Mouse (Mus musculus) WW6 (cell line): ENCODE measurements around the gene Cnr2.
A peak's percentile ranks its signal among the peaks of the same experiment; 100 is the strongest.

Source experiments
- DNase-seq: peaks from one replicate; pipeline ENCODE4 v3.0.0-alpha.2; 2013; ENCODE audit warnings: low read depth, low spot score

Gene Cnr2

DNA sequence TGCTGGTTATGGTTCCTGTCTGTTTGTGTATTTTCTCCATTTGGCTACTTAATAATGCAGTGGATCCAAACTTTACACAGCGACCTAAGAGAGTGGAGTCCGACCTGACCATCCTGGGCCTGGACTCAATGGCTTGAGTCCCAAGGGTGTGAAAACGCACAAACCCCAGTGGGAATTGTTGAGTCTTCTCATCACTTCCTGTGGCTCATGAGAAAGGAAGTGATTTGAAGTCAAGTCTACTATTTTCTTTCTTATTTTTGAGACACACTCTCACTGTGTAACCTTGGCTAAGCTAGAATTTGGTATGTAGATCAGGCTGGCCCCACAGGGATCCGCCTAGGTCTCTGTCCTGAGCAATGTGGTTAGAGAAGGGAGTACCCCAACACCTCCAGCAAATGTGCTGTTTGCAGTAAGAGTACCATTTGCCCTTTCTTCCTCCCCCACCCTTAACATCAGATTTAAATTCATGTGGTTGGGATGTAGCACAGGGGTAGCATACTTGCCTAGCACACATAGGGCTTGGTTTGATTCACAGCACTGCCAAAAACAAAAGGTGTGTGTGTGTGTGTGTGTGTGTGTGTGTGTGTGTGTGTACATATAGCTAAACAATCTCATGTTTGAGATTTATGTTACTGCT lies 7.5 kb downstream of the Cnr2 start:
- DNase-seq = no peak

DNA sequence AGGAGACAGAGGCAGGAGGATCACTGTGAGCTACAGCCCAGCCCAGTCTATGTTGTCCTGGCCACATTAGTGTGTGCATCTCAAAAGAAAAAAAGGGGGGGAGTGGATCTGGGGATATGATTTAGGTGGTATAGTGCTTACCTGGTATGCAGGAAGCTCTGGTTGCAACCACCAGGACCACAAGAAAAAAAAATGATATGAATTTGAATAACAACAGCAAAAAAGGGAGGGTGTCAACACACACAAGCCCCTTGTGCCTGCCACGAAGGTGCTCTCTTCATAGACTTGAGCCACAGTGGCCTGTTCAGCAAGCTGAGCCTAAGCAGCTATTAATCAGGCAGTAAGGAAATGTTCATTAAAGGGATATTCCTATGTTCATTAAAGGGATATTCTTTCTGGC lies 9.6 kb downstream of the Cnr2 start:
- DNase-seq = no peak

- no peak for DNase-seq
Observed at GRCm38 (mm10) chr4:135906633-135907032, 11.4 kb downstream of the Cnr2 start.

DNA sequence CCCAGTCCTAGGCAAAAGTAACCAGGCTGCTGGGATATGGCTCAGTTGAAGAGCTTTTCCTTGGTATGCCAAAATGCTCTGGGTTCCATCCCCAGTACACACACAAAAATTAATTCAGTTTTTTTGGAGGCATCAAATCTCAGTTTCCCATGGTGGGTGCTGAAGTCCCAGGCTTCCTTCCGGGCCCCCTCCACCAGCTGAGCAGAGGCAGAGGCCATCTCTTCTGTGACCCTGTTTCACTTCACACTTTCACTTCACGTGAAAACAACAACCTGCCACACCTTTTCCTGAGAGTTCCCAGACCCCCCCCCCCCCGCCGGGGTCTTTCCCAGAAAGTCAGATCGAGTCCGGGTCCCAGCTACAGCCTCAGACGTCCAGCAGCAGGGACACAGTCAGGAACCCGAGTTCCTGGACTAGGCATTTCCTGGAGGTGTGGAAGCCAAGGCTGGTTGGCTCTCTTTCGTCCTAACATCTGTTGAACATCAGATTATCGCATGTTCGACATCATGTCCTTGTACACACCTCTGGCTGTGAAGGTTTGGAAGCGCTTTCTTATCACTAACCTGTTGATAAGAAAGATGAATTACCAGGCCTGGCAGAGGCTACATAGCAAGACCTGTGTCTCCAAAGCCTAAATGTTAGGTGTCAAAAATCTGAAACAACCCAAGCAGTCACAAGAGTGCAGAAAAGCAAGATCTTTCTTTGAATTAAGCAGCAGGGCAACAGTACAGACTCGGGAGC lies 14.3 kb downstream of the Cnr2 start:
- no peak for DNase-seq

DNA sequence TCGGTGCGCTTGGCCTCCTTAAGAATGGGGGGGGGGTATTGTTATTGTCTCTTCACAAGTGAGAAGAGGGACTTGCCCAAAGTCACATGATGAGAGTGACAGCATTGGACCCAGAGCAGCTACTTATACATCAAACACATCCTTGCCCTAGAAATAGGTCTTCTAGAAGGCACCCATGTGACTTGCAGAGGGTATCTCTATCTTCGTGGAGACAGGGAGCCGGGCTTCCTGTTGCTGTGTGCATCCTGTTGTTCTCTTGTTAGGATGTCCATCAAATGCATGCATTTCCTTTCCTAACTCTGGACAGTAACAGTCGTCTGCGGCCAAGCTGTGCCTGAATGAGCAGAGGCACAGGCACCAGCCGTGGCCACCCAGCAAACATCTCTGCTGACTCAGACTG lies 16.3 kb downstream of the Cnr2 start:
- no peak for DNase-seq

DNA sequence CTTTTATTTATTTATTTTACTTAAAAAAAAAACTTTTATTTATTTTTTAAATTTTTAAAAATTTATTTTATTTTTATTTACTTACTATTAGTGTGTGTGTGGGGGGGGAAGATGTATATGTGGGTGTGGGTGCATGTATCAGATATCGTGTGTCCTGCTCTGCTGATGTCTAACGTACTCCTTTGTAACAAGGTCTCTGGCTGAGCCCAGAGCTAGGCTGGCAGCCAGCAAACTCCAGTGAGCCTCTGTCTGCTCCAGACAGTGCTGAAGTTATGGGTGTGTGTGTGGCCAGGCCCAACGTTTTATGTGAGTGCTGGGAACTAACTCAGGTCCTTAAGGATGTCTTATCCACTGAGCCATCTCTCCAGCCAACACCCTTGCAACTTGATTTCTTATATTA lies 17.0 kb downstream of the Cnr2 start:
- no peak for DNase-seq

GRCm38 (mm10) chr4:135912835-135913234 lies 17.6 kb downstream of the Cnr2 start:
- DNase-seq = no peak

- DNase-seq = no peak
Observed at GRCm38 (mm10) chr4:135913433-135913832, 18.2 kb downstream of the Cnr2 start.

GRCm38 (mm10) chr4:135918635-135919279 lies 23.6 kb downstream of the Cnr2 start:
- no peak for DNase-seq

DNA sequence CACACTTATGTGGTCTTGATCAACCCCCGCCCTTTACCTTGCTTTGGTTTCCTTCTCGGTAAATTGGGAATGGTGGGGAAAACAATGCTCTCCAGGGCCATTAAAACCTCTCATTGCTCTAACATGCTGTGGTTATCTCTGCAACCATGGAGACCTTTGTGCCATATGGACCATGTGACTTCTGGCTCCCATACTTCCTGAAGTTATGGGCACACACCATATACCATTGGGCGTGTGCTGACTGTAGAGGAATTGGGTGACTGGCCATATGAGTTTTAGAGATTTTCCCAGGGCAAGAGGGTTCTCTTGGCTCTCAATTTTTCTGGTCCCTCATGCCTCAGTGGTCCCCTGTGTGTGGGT lies 24.1 kb downstream of the Cnr2 start:
- no peak for DNase-seq

- peak; percentile 90 for DNase-seq
Observed at GRCm38 (mm10) chr4:135920304-135921241, 25.4 kb downstream of the Cnr2 start, which contains the start of gene Fuca1. Fuca1 (plus strand) TSS chr4:135920735.

- no peak for DNase-seq
Observed at GRCm38 (mm10) chr4:135921257-135922120, 26.3 kb downstream of the Cnr2 start.

GRCm38 (mm10) chr4:135922190-135922589 lies 27.0 kb downstream of the Cnr2 start:
- no peak for DNase-seq

GRCm38 (mm10) chr4:135924418-135924817 lies 29.2 kb downstream of the Cnr2 start:
- no peak for DNase-seq

DNA sequence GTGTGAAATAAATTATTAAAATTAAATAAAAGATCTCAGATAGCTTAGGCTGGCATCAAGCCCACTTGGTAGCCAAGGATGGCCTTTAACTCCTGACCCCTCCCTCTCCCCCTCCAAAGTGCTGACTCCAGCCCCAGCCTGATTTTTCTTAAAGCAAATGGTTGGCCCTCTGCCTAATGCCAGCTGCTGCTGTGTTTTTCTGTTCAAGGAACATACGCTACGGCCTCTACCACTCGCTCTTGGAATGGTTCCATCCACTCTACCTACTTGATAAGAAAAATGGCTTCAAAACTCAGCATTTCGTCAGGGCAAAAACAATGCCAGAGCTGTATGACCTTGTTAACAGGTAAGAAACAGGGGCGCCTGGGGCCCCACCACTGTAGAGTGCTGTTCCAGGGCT lies 30.1 kb downstream of the Cnr2 start:
- no peak for DNase-seq

DNA sequence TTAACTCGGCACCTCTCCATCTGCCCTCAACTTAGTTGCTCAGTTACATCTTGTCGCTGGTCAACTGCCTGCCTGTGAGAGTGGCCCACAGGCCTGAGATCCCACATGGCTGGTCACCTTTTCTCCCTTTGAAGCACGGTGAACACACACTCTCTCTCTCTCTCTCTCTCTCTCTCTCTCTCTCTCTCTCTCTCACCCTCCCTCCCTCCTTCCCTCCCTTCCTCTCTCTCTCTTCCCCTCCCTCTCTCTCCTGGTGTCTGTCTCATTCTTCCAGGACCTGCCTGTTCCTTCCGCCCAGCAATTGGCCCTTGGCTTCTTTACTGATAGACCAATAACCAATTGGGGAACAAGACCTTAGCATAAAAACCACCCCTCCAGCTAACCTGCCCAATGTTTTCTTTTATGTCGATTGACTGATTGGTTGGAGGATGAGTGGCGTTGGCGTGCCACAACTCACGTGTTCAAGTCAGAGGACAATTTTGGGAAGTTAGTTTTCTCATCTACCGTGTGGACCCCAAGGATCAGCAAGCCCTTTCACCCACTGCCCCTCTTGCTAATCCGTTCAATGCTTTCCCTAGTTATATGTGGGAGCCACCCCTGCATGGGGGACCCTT lies 31.1 kb downstream of the Cnr2 start:
- DNase-seq = no peak

- DNase-seq = no peak
Observed at GRCm38 (mm10) chr4:135926861-135927260, 31.7 kb downstream of the Cnr2 start.

GRCm38 (mm10) chr4:135928376-135928775 lies 33.2 kb downstream of the Cnr2 start:
- DNase-seq = no peak

GRCm38 (mm10) chr4:135929405-135929804 lies 34.2 kb downstream of the Cnr2 start:
- no peak for DNase-seq

GRCm38 (mm10) chr4:135929828-135930227 lies 34.6 kb downstream of the Cnr2 start:
- DNase-seq = no peak
